Mouse (Mus musculus) heart, postnatal 36 days (tissue): ENCODE results near the gene Itfg1. TPM values are rescaled to one million over a fixed set of nuclear protein-coding genes. Genes with fewer than 3 reads are reported as not detected.
"Not testable (repeated sequence)": the region's sequence is repeated elsewhere in the genome, so short reads cannot be mapped to it uniquely, and the experiment has no call there.

ENCODE experiments used
- DNase-seq, 2 experiments: peaks; one replicate each; pipeline ENCODE4 v3.0.0; 2021 to 2022
- intact Hi-C: fragments of 180-260 bp; cut with DNase I; formaldehyde crosslinking; loops from one replicate; pipeline ENCODE4 v1.15.1; 2025
- total RNA-seq, 2 experiments: library from RNA; stranded (reverse); gene quantifications; 2 replicates each; pipeline ENCODE4 v1.2.3; 2021

Gene Itfg1
- total RNA-seq = 10 to 100 TPM; 48.4 to 49.6 TPM

DNA sequence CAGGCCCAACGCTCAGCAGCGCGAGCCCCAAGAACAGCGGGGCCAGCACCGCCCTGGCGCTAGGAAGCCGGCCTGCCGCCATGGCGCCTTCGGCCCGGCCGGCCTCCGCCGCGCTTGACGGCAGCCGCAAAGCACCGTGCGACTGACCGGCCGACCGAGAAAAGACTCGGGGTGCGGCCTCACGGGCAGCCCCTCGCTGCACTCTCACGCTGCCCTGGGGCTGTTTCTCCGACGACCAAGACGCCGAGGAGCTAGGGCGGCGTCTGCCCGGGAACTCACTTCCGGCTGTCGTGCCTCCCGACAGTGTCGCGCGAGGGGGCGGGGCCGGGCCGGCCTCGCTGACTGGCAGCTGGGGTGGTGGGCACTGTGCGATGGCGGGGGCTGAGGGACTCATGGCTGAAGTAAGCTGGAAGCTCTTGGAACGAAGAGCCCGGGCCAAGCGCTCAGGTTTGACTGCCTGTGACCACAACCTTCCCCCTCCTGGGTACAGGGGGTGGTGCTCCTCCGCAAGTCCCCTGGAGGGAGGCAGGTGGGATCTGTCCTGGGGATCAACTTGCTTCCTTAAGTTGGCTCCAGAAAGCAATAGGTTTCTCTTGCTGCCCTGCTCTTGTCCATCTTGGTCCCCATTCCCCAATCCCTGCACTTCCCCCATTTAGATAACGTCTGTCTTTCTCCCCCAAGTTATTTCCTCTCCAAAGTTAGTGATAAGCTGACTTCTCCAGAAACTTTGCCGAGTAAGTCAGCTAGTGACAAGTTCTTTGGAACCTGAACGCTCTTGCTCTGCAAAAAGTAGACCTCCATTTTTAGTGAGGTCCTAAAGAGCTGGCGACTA is at the start of gene Itfg1, which contains the start of gene Phkb:
Itfg1 (minus strand) TSS at position 265 of the 832 bp plus-strand sequence.
Phkb (plus strand) TSS at position 303 of the 832 bp plus-strand sequence.
- intact Hi-C loops = loop anchor here (5.0 kb wide), 1 partner anchor 139 kb away; the partner anchor contains the start of gene Neto2
- DNase-seq = peak; percentile 92 to 97

DNA sequence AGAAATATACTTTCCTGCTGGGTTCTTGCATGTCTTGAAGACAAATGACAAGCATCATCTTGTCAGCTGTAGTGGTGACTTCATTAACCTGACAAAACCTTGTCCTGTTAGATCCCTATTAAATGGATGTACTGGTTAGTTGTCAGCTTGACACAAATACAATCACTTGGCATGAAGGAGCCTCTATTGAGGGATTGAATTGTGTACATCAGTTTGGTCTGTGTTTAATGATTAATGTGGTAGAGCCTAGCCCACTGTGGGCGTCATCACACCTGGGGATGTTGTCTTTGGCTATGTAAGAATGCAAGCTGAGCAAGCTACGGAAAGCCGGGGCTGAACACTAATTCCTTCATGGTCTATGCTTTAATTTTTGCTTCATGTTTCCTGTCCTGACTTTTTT is 44.1 kb upstream of the Itfg1 start:
- DNase-seq = no peak
- intact Hi-C loops = no loop called here

GRCm38 (mm10) chr8:85879624-85880023 is 38.9 kb upstream of the Itfg1 start:
- intact Hi-C loops = no loop called here

GRCm38 (mm10) chr8:85877976-85878375 is 37.3 kb upstream of the Itfg1 start:
- DNase-seq = no peak
- intact Hi-C loops = no loop called here

More at GRCm38 (mm10) chr8:85879624-85880023, 38.9 kb upstream of the Itfg1 start:
- no peak for DNase-seq

DNA sequence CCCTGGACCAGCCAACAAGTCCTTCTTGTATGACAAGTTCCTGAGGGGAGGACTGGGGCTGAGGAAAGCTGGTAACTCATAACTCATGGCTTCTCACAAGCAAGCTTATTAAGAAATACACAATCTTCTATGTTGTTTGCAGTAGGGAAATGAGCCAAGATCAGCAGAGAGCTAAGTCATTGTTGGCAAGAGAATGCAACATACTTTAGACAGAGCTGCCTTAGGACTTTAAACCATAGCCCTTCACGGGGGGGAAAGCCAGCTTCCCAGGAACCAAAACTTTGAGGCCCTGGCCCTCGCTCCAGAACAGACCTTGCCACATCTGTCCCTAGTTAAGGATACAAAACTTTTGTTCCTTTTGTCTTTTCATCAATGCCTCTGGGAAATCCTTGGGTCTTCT is 30.9 kb upstream of the Itfg1 start:
- DNase-seq = peak; percentile 21 to 29

DNA sequence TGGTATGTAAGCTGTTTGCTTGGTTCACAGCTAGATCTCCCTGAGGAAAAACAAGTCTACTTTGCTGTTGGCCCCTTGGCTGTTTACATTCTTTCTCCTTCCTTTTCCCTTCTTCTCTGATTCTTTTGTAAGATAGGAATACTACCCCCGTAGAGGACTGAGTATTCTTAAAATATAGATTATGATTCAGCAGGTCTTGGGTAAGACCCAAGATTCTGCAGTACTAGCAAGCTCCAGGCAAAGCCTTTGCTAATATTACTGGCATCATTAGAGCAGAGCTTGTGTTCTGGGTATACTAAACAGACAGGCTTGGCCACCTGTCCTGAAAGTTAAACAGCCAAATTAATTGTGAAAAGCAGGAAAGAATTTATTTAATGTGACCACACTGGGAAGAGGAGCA is 21.7 kb upstream of the Itfg1 start:
- intact Hi-C loops = no loop called here
- DNase-seq = no peak

More for the DNA sequence above, 30.9 kb upstream of the Itfg1 start:
- intact Hi-C loops = no loop called here

- intact Hi-C loops = no loop called here
Observed at GRCm38 (mm10) chr8:85860612-85861011, 19.9 kb upstream of the Itfg1 start.

GRCm38 (mm10) chr8:85857227-85857896 is 16.6 kb upstream of the Itfg1 start:
- intact Hi-C loops, DNase-seq: not testable (repeated sequence)

More at GRCm38 (mm10) chr8:85860612-85861011, 19.9 kb upstream of the Itfg1 start:
- no peak for DNase-seq

- no peak for DNase-seq
- intact Hi-C loops = no loop called here
Observed at GRCm38 (mm10) chr8:85854220-85855123, 13.8 kb upstream of the Itfg1 start.

- intact Hi-C loops = no loop called here
- DNase-seq = no peak
Observed at GRCm38 (mm10) chr8:85845887-85846286, 5.2 kb upstream of the Itfg1 start.

GRCm38 (mm10) chr8:85841489-85841795 is 721 bp upstream of the Itfg1 start:
- DNase-seq = no peak
- intact Hi-C loops = loop anchor here (5.0 kb wide), 1 partner anchor 139 kb away; the partner anchor contains the start of gene Neto2

DNA sequence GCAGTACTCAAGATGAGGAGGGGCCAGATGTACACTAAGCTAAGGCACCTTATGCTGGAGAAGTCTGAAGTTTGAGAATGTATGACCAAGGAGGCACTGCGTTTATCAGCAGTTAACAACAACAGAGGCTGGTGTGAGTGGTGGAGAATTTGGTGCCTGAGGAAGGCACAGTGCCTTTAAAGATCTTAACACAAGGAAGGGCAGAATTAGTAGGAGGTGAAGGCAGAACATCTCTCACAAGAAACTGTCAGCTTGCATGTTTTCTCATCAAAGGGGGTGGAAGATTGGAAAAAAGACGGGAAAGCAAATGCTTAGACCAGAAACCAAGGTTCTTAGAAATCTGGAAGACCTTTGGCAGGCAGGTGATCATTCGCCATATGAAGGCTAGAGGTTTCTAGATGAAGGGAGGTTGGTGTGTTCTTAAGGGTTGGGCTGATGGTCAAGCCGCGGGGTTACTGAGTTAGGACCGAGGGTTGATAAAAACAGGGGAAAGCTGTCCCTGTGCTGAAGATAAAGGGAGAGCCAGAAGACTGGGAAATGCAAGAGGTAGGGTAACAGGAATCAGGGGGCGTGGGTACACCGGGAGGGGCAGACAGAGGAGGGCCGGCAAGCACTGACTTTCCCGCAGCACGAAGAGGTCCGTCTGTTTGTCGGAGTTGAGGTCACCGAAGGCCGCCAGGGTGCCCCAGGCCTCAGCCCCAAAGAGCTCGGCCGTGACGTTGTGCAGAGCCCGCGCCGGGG is 635 bp downstream of the Itfg1 start:
- DNase-seq = no peak
- intact Hi-C loops = loop anchor here (5.0 kb wide), 1 partner anchor 138 kb away; the partner anchor contains the start of gene Neto2

GRCm38 (mm10) chr8:85813621-85814020 is 27.1 kb downstream of the Itfg1 start:
- intact Hi-C loops = no loop called here
- DNase-seq = no peak

- no peak for DNase-seq
- intact Hi-C loops = no loop called here
Observed at GRCm38 (mm10) chr8:85801408-85801807, 39.3 kb downstream of the Itfg1 start.

DNA sequence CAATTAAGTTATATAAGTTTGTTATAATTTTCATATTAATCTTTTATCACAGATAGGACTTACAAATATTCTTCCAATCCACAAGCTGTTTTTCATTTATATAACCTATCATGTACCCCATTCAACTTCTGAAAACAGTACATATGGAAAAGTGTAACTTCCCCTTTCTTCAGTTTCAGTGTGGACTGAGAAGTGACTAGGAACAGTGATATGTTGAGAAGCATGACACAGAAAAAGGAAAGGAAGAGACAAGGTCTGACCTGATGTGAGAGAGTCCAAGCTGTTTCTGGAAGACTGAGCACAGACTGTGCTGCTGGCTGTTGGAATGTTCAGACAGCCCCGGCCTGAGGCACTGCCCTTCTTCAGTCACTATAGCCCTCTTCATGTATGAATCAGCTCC is 40.6 kb downstream of the Itfg1 start:
- no peak for DNase-seq
- intact Hi-C loops = no loop called here

DNA sequence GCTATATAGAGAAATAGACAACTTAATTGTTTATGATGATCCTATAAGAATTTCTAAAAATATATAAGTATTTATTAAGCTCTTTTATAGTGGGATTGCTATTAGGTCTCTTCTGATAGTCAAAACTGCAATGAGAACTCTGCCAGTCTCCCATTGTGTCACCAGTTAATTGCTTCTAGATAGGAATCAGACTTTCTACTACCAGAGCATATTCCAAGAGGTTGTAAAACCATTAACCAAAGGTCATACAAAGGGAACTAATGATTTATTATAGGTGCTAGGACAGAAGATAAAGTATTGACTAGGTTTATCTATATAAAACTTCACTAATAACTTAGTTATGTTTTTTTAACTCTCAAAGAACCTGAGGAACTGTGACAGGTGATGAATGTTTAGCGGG is 44.3 kb downstream of the Itfg1 start:
- DNase-seq, intact Hi-C loops: not testable (repeated sequence)

GRCm38 (mm10) chr8:85788341-85788740 is 52.4 kb downstream of the Itfg1 start:
- intact Hi-C loops = no loop called here

GRCm38 (mm10) chr8:85787909-85788308 is 52.8 kb downstream of the Itfg1 start:
- no peak for DNase-seq
- intact Hi-C loops = no loop called here

More at GRCm38 (mm10) chr8:85788341-85788740, 52.4 kb downstream of the Itfg1 start:
- DNase-seq = no peak

- intact Hi-C loops = no loop called here
- no peak for DNase-seq
Observed at GRCm38 (mm10) chr8:85785506-85785905, 55.2 kb downstream of the Itfg1 start.

DNA sequence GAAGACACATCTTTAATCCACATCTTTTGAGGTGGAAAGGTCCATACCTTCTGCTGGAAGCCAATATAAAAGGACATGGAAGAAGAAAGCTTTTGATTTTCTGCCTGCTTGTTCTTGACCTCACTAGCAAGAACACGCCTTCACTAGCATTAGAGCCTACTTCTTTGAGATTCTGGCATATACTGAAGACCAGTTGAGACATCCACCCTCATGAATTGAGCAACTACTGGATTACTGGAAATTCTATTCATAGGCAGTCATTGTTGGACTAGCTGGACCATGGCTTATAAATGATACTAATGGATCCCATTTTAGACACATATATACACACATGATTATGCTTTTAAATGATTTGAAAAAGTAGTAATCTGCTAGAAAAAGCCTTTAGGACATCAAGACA is 56.9 kb downstream of the Itfg1 start:
- intact Hi-C loops = no loop called here
- no peak for DNase-seq
